Mouse (Mus musculus) bone marrow, adult 2 months (tissue): ENCODE data around the gene Fam229b.

Experiments used
- CTCF ChIP-seq: fragments of 200-500 bp; IDR thresholded peaks from 2 replicates; pipeline ENCODE4 v1.5.1; 2011; ENCODE audit warnings: low read length, control low read depth; ENCODE audit not compliant: control insufficient read depth, insufficient read depth
- POLR2A ChIP-seq: fragments of 200-500 bp; IDR thresholded peaks from 2 replicates; pipeline ENCODE4 v1.6.1; 2011; ENCODE audit warnings: low read depth, mild to moderate bottlenecking, control low read depth, low read length, borderline replicate concordance; ENCODE audit not compliant: control insufficient read depth

DNA sequence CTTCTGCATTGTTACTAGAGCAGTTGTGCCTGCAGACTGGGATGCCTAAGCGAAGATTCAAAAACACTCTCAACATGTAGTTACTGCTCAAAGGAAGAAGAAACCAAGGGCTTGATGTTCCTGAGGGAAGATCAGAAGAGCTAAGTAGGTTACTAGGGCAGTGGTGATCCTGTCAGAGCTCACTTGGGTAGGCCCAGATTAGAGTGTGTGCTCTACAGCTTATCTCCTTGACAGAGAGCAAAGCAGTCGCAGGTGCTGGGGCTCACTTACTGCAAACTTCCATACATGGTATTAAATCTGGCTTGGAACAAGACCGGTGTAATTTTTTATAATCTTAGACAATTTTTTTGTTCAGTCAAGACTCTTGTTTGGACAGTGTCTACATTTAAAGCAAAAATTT, 4.1 kb upstream of the Fam229b start:
- TF ChIP-seq CTCF: no peak
- TF ChIP-seq POLR2A: no peak
